Mouse (Mus musculus) neural tube, embryonic 15.5 days (tissue): ENCODE measurements at regions not wholly inside any gene's neighbourhood (a gene's known extent, or its start where the extent isn't known, plus 50 kb on each side); places are given as distances from the start of the nearest gene placed in this dataset.
"Not testable (repeated sequence)": the region's sequence is repeated elsewhere in the genome, so short reads cannot be mapped to it uniquely, and the experiment has no call there.

Experiments
- ATAC-seq: fragments of 200-750 bp; cut with Nextera tagmentation; 2 replicates; pipeline ENCODE4 v1.8.0; 2017; ENCODE audit warnings: mild to moderate bottlenecking, moderate TSS enrichment, moderate library complexity; ENCODE audit not compliant: low FRiP score
- H3K27ac ChIP-seq: fragments of 300-500 bp; sonication (generic); replicated peaks from 2 replicates; pipeline ENCODE4 v1.5.1; 2015; ENCODE audit warnings: mild to moderate bottlenecking, inconsistent platforms
- H3K27me3 ChIP-seq: fragments of 300-500 bp; sonication (generic); replicated peaks from 2 replicates; pipeline ENCODE4 v1.6.1; 2015; ENCODE audit warnings: inconsistent platforms
- H3K36me3 ChIP-seq: fragments of 300-500 bp; sonication (generic); 2 replicates; pipeline ENCODE4 v1.6.1; 2015; ENCODE audit warnings: inconsistent platforms
- H3K4me1 ChIP-seq: fragments of 300-500 bp; sonication (generic); 2 replicates; pipeline ENCODE4 v1.6.1; 2015; ENCODE audit warnings: inconsistent platforms
- H3K4me2 ChIP-seq: fragments of 300-500 bp; sonication (generic); 2 replicates; pipeline ENCODE4 v1.6.1; 2015; ENCODE audit warnings: inconsistent platforms, mild to moderate bottlenecking, moderate library complexity
- H3K4me3 ChIP-seq: fragments of 300-500 bp; sonication (generic); replicated peaks from 2 replicates; pipeline ENCODE4 v1.5.1; 2015; ENCODE audit warnings: mild to moderate bottlenecking, inconsistent platforms
- H3K9ac ChIP-seq: fragments of 300-500 bp; sonication (generic); replicated peaks from 2 replicates; pipeline ENCODE4 v1.6.1; 2015; ENCODE audit warnings: mild to moderate bottlenecking, inconsistent platforms
- H3K9me3 ChIP-seq: fragments of 300-500 bp; sonication (generic); replicated peaks from 2 replicates; pipeline ENCODE4 v1.6.1; 2016; ENCODE audit warnings: inconsistent platforms
- WGBS: fragments of 180-500 bp; shearing (Covaris S2); methylation state at CpG from one replicate; pipeline ENCODE4 v1.1.7; 2015; ENCODE audit warnings: mixed read lengths; 5-methylcytosine and 5-hydroxymethylcytosine counted together

DNA sequence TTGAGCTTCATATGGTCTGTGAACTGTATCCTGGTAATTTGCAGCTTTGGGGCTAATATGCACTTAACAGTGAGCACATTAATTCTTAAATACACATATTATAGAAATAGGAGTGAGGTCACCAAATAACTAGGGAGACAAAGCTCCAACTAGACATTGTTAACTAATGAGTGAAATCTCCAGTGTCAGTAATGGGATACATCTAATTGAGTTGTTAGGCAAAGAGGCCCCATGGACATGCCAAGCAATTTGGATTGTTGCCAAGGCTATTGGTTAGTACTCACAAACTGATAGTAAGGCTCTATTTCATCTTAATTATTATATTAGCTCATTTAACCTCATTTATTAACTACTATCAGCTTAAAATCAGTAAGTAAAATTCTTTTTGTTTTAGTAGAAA lies 698.5 kb downstream of the Triml1 start:
- Histone ChIP-seq H3K4me2 (no peak overlapping the region), H3K4me3 (no peak overlapping the region), H3K36me3 (no peaks in the 10 kb centered on the region), H3K27ac (no peak overlapping the region), H3K9ac (no peak overlapping the region), H3K4me1 (no peaks in the 10 kb centered on the region), H3K9me3 (no peaks in the 10 kb centered on the region), H3K27me3 (no peaks in the 10 kb centered on the region)
- ATAC-seq: no peak

GRCm38 (mm10) chr8:42402632-42403031 lies 738.7 kb downstream of the Triml1 start:
- H3K9me3 ChIP-seq: no peaks in the 10 kb centered on the region
- H3K4me1 ChIP-seq: no peaks in the 10 kb centered on the region
- H3K9ac ChIP-seq: no peak overlapping the region
- no peak overlapping the region for H3K4me2 ChIP-seq
- no peak overlapping the region for H3K27ac ChIP-seq
- no peak overlapping the region for H3K4me3 ChIP-seq
- H3K36me3 ChIP-seq: no peaks in the 10 kb centered on the region
- H3K27me3 ChIP-seq: no peaks in the 10 kb centered on the region
- no peak for ATAC-seq
- 35% methylated on average over 2 of the region's 2 CpGs for WGBS

- H3K4me1 ChIP-seq: no peaks in the 10 kb centered on the region
- no peak overlapping the region for H3K9ac ChIP-seq
- no peak for ATAC-seq
- no peaks in the 10 kb centered on the region for H3K27me3 ChIP-seq
- H3K4me2 ChIP-seq: no peak overlapping the region
- no peak overlapping the region for H3K27ac ChIP-seq
- WGBS: 85% methylated on average over 3 of the region's 3 CpGs
- no peak overlapping the region for H3K4me3 ChIP-seq
- no peaks in the 10 kb centered on the region for H3K36me3 ChIP-seq
- no peaks in the 10 kb centered on the region for H3K9me3 ChIP-seq
Observed at GRCm38 (mm10) chr8:42396886-42397285, 744.4 kb downstream of the Triml1 start.

- H3K4me3 ChIP-seq: no peak overlapping the region
Observed at GRCm38 (mm10) chr8:42388816-42389215, 752.5 kb downstream of the Triml1 start.

DNA sequence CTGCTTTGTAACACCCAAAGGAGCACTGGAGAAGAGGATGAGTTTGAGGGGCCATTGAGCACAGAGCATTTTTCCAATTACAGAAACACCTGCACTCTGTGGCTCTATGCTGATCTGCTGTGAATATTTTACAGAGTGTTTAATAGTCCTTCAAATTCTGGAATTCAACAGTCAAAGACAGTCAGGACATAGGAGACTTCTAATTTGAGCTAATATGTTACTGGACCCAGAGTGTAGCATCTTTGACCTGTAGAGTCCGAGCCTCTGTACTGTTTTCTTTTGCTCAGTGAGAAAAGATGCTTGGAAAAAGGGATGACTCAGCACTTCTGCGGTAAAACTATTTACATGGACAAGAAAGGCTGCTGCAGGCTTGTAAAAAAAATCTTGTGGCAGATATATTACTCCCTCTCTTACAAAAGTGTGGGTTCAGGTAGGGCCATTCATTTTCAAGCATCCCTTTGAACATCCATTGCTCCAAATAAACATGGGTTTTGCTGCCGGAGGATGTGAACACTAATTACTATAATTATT lies 793.1 kb downstream of the Triml1 start:
- Histone ChIP-seq H3K4me2 (no peak overlapping the region), H3K27ac (no peak overlapping the region), H3K4me1 (no peaks in the 10 kb centered on the region), H3K36me3 (no peaks in the 10 kb centered on the region), H3K4me3 (no peak overlapping the region), H3K9me3 (0 out of 2 replicates have a peak, but pooled peaks cover 6% of the 10 kb centered on the region), H3K9ac (no peak overlapping the region), H3K27me3 (no peaks in the 10 kb centered on the region)
- WGBS: 71% methylated on average over 3 of the region's 3 CpGs
- ATAC-seq: no peak

More at GRCm38 (mm10) chr8:42388816-42389215, 752.5 kb downstream of the Triml1 start:
- H3K4me1 ChIP-seq: no peaks in the 10 kb centered on the region
- no peak for ATAC-seq
- no peak overlapping the region for H3K4me2 ChIP-seq
- H3K9ac ChIP-seq: no peak overlapping the region
- WGBS: 66% methylated on average over 3 of the region's 3 CpGs
- no peak overlapping the region for H3K27ac ChIP-seq
- H3K9me3 ChIP-seq: no peaks in the 10 kb centered on the region
- no peaks in the 10 kb centered on the region for H3K27me3 ChIP-seq
- H3K36me3 ChIP-seq: no peaks in the 10 kb centered on the region

- H3K9me3 ChIP-seq: no peaks in the 10 kb centered on the region
- H3K9ac ChIP-seq: no peak overlapping the region
- no peak overlapping the region for H3K27ac ChIP-seq
- H3K4me1 ChIP-seq: no peaks in the 10 kb centered on the region
- 92% methylated on average over 9 of the region's 9 CpGs for WGBS
- no peaks in the 10 kb centered on the region for H3K36me3 ChIP-seq
- no peak overlapping the region for H3K4me2 ChIP-seq
- no peaks in the 10 kb centered on the region for H3K27me3 ChIP-seq
- H3K4me3 ChIP-seq: no peak overlapping the region
- no peak for ATAC-seq
Observed at GRCm38 (mm10) chr8:42334708-42335107, 806.6 kb downstream of the Triml1 start.

GRCm38 (mm10) chr8:42324663-42325062 lies 816.6 kb downstream of the Triml1 start:
- no peak for ATAC-seq
- Histone ChIP-seq H3K4me2 (no peak overlapping the region), H3K36me3 (no peaks in the 10 kb centered on the region), H3K27me3 (no peaks in the 10 kb centered on the region), H3K9ac (no peak overlapping the region), H3K4me1 (no peaks in the 10 kb centered on the region), H3K27ac (no peak overlapping the region), H3K4me3 (no peak overlapping the region), H3K9me3 (no peaks in the 10 kb centered on the region)
- WGBS: 74% methylated on average over 4 of the region's 4 CpGs

DNA sequence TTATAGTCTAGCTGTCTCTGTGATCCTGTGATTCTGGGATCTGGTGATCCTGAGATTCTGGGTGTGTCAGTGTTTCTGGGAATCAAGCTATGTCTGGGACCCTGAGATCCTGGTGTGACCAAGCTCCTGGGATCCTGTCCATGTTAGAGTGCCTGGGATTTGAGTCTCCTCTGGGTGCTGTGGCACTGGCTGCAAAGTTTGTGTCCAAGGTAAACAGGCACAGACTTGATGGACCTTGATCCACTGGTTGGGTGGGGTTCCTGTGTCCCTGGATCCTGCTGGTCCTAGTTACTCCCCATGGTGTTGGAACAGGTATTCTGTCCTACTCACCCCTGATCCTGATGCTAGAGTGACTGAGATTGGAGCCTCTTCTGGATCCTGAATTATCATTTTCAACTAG lies 818.4 kb downstream of the Triml1 start:
- Histone ChIP-seq H3K4me2 (no peak overlapping the region), H3K9ac (no peak overlapping the region), H3K36me3 (no peaks in the 10 kb centered on the region), H3K27ac (no peak overlapping the region), H3K27me3 (no peaks in the 10 kb centered on the region), H3K9me3 (no peaks in the 10 kb centered on the region), H3K4me1 (no peaks in the 10 kb centered on the region), H3K4me3 (no peak overlapping the region)
- ATAC-seq: no peak

GRCm38 (mm10) chr8:42311060-42311459 lies 830.2 kb downstream of the Triml1 start:
- H3K4me1 ChIP-seq: no peaks in the 10 kb centered on the region
- H3K27me3 ChIP-seq: no peaks in the 10 kb centered on the region
- H3K36me3 ChIP-seq: no peaks in the 10 kb centered on the region
- ATAC-seq: no peak
- H3K27ac ChIP-seq: no peak overlapping the region
- no peak overlapping the region for H3K4me2 ChIP-seq
- 80% methylated on average over 1 of the region's 1 CpGs for WGBS
- H3K9ac ChIP-seq: no peak overlapping the region
- no peak overlapping the region for H3K4me3 ChIP-seq
- H3K9me3 ChIP-seq: no peaks in the 10 kb centered on the region

GRCm38 (mm10) chr8:42291392-42291791 lies 849.9 kb downstream of the Triml1 start:
- Histone ChIP-seq H3K4me1 (no peaks in the 10 kb centered on the region), H3K27me3 (no peaks in the 10 kb centered on the region), H3K27ac (no peak overlapping the region), H3K9ac (no peak overlapping the region), H3K36me3 (no peaks in the 10 kb centered on the region), H3K9me3 (no peaks in the 10 kb centered on the region), H3K4me2 (no peak overlapping the region), H3K4me3 (no peak overlapping the region)
- no peak for ATAC-seq

DNA sequence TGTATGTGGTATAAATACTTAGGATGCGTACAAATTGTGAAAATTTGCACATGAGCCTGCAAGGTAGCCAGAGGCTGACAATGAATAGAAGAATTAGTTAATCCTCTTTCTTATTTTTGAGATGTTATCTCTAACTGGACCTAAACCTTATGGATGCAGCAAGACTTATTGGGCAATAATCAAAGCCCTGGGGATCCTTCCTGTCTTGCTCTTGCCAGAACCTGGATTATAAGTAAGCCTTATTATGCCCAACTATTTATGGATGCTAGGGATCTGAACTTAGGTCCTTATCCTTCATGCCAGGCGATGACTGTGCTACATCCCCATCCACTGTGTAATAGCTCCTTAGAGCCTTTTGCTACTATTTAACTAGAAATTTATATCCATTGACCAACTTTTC lies 859.3 kb downstream of the Triml1 start:
- H3K27ac ChIP-seq: no peak overlapping the region

DNA sequence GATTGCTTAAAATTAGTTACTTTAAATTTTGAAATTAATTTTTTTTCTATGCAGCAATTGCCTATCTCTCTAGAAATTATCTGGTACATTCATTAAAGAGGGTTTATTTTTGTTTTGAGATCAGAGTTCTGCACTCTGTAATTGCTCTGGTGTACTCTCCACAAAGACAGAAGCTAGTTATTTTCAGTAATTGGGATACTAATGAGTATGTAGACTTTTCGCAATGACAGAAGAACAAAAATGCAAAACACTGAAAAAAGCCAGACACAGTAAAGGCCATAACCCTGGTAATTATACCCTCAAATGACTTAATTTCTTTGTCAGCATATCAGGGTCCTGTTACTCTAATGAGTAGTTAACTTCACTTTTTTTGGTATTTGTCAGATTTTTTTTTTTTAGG lies 836.5 kb upstream of the Frg1 start:
- Histone ChIP-seq H3K27ac (no peak overlapping the region), H3K4me3 (no peak overlapping the region), H3K9ac (no peak overlapping the region), H3K9me3 (no peaks in the 10 kb centered on the region), H3K4me1 (no peaks in the 10 kb centered on the region), H3K4me2 (no peak overlapping the region), H3K27me3 (no peaks in the 10 kb centered on the region), H3K36me3 (no peaks in the 10 kb centered on the region)
- no peak for ATAC-seq
- 90% methylated on average over 1 of the region's 1 CpGs for WGBS

More for the DNA sequence above, 859.3 kb downstream of the Triml1 start:
- H3K36me3 ChIP-seq: no peaks in the 10 kb centered on the region
- H3K4me2 ChIP-seq: no peak overlapping the region
- no peaks in the 10 kb centered on the region for H3K27me3 ChIP-seq
- WGBS: 92% methylated on average over 2 of the region's 2 CpGs
- no peak for ATAC-seq
- no peak overlapping the region for H3K4me3 ChIP-seq
- H3K9ac ChIP-seq: no peak overlapping the region
- H3K4me1 ChIP-seq: no peaks in the 10 kb centered on the region
- no peaks in the 10 kb centered on the region for H3K9me3 ChIP-seq

DNA sequence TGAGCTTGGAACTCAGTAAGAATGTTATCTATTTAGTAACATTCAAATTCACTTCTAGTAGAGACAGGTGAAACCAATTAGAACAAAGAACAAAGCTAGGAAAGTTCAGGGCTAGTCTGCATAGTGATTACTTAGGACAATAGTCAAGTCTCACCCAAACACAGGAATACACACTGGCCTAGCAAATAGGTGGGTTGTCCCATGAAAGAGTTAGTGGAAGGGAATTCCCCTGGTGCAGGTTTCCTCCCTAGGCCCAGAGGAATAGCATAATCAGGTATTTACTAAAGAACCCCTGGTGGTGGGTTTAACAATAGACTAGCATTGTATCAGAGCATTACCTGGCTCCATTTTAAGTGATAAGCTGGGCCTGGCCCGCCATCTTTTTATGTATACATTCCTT lies 825.4 kb upstream of the Frg1 start:
- H3K27me3 ChIP-seq, H3K36me3 ChIP-seq, H3K27ac ChIP-seq, H3K4me1 ChIP-seq, H3K4me3 ChIP-seq, ATAC-seq, H3K9me3 ChIP-seq, H3K4me2 ChIP-seq, H3K9ac ChIP-seq: not testable (repeated sequence)
- WGBS: 90% methylated on average over 1 of the region's 1 CpGs
